Mouse (Mus musculus): ENCODE measurements at regions not wholly inside any gene's neighbourhood (a gene's known extent, or its start where the extent isn't known, plus 50 kb on each side); places are given as distances from the start of the nearest gene placed in this dataset.

DNA sequence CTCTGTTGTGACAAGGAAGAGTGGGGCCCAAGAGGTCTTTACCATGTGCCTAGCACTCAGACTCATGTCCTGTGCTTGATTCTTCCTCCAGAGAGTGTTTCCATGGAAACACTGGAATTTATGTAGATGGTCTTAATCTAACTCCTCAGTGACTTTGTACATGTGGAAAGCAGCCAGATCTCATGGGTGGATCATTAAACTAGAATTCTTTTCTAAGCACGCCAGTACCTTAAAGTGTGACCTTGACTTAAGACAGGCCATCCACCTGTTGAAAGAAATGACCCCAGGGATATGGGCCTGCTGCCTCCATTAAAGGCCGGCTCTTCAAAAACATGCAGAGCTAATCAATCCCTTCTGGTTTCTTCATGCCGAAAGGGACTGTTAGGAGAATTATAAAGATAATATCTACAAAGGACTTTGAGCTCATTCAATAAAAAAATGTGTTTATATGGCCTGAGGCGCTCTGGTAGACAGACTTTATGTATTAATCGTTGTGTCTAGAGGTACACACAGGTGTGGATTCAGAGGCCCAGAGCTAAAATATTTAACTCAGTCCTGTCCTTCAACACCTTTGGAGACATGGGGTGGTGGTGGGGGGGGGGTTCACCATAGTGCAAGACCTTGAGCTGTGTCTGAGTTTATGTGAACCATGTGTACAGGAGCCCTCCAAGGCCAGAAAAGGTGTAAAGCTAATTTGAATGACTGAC, 60.5 kb upstream of the Gls start:
- TF ChIP-seq CTCF (IDR thresholded peaks at IDR 0.05; ENCODE audit: low read depth, low read length) (no peak), POLR2A (IDR thresholded peaks at IDR 0.05; ENCODE audit: extremely low read depth, insufficient read depth, low read length) (no peak)

Data from liver, adult 2 months (tissue).